Comparison of ENCODE assay signal across 10 mouse cellular contexts in the genomic region with DNA sequence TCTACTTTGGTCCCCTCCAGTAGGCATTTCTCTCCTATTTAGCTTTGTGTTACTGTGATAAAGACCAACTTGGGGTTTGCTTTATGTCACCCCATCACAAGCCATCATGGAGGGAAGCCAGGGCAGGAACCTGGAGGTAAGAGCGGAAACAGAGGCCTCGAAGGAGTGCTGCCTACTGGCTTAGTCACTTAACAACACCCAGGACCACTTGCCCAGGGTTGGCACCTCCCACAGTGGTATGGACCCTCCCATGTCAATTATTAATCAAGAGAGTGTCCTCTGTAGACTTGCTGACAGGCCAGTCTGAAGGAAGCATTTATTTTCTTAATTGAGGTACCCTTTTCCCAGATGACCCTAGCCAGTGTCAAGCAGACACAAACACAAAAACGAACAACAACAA. TPM values are rescaled to one million over a fixed set of nuclear protein-coding genes. Genes with fewer than 3 reads are reported as not detected.
A peak's percentile ranks its signal among the peaks of the same experiment; 100 is the strongest.
DNase-seq lines count a peak whose midpoint lies in the region; ATAC-seq and TF ChIP-seq lines count a peak whose summit lies in the region.
"Had no signal": no experiment of that assay in that cellular context is flagged by ENCODE, and none has a peak within 500 bp of the region (broad histone marks: within the 10 kb centered on the region; RNA-seq: fewer than 3 reads in every experiment).

No protein-coding gene starts in this region.

- H3K79me2 ChIP-seq in CH12.LX (replicated peaks; ENCODE audit: control insufficient read depth, extremely low read depth, insufficient read depth, poor library complexity, severe bottlenecking) (no peaks in the 10 kb centered on the region), MEL (ENCODE audit: control insufficient read depth, insufficient read depth, low read length, poor library complexity) (no peaks in the 10 kb centered on the region; the same call in 1 of the 2 replicates)

- DNase-seq in CH12.LX (ENCODE audit: extremely low read depth) (peak; percentile 40), MEL (ENCODE audit: low read depth, low spot score) (no peak)
- no peak for DNase-seq in liver, embryonic 13.5 days
- DNase-seq in spleen, adult 12 weeks (ENCODE audit: low spot score): no peak
- no peak for DNase-seq in spleen, postnatal 10 days (ENCODE audit: low spot score in 2 of 2)
- no peak for DNase-seq in thymus, postnatal 36 days
- DNase-seq in gastrocnemius, postnatal 10 days: no peak

- no peak for TF ChIP-seq RAD21 in CH12.LX (IDR thresholded peaks at IDR 0.05; ENCODE audit: low read depth, low read length)
- TF ChIP-seq RAD21 in MEL (IDR thresholded peaks at IDR 0.05; ENCODE audit: low read depth, low read length): no peak

- in situ Hi-C loops in CH12.LX (cut with MboI; ENCODE audit: low pct_ligation_motif_present, low pct_unique_long_range_greater_than_20kb, low sequenced_read_pairs): no loop called here

- H3K4me1 ChIP-seq in CH12.LX (ENCODE audit: control insufficient read depth in 1 of 2, insufficient read depth in 2 of 2): peaks cover 10 to 15% of the 10 kb centered on the region in 2 experiments
- peaks cover 8 to 14% of the 10 kb centered on the region in 2 experiments for H3K4me1 ChIP-seq in MEL (ENCODE audit: control insufficient read depth in 1 of 2, insufficient read depth in 2 of 2, low read length in 2 of 2)
- H3K4me1 ChIP-seq in hindbrain, embryonic 16.5 days (ENCODE audit: control insufficient read depth, insufficient read depth, low read depth, low read length): peaks cover 5% of the 10 kb centered on the region
- peaks cover 18% of the 10 kb centered on the region for H3K4me1 ChIP-seq in liver, embryonic 13.5 days (replicated peaks)

- no peak for ATAC-seq in hindbrain, embryonic 16.5 days
- ATAC-seq in liver, embryonic 13.5 days (ENCODE audit: low read depth): no peak

- 49% methylated on average over 3 of the region's 3 CpGs for WGBS in hindbrain, embryonic 16.5 days
- 58% methylated on average over 3 of the region's 3 CpGs for WGBS in liver, embryonic 13.5 days (ENCODE audit: insufficient replicate concordance)

- H3K27ac ChIP-seq in CH12.LX (ENCODE audit: insufficient read depth, low read depth) (peak overlapping the region; percentile 9; the same call in 1 of the 2 replicates), MEL (ENCODE audit: control insufficient read depth, low read depth, low read length) (peak overlapping the region; percentile 89; the same call in 1 of the 2 replicates)
- H3K27ac ChIP-seq in hindbrain, embryonic 16.5 days (ENCODE audit: low read depth, low read length): peak overlapping the region; percentile 95
- peak overlapping the region; percentile 90; the same call in 1 of the 2 replicates for H3K27ac ChIP-seq in liver, embryonic 13.5 days

- H3K9ac ChIP-seq in CH12.LX (ENCODE audit: insufficient read depth, low read depth) (peak overlapping the region; percentile 80), MEL (ENCODE audit: control insufficient read depth, low read depth, low read length, poor library complexity, severe bottlenecking) (peak overlapping the region; percentile 80)
- H3K9ac ChIP-seq in hindbrain, embryonic 16.5 days (ENCODE audit: low read depth, low read length): peak overlapping the region; percentile 84
- H3K9ac ChIP-seq in liver, embryonic 13.5 days: peak overlapping the region; percentile 79

- H3K27me3 ChIP-seq in CH12.LX (replicated peaks) (peaks cover 23% of the 10 kb centered on the region), MEL (ENCODE audit: control insufficient read depth in 1 of 2, insufficient read depth in 2 of 2, low read length in 2 of 2) (peaks cover 3 to 5% of the 10 kb centered on the region in 2 experiments; a peak in 2 of 4 replicates)
- no peaks in the 10 kb centered on the region for H3K27me3 ChIP-seq in hindbrain, embryonic 16.5 days (replicated peaks; ENCODE audit: control insufficient read depth, insufficient read depth, low read length)
- H3K27me3 ChIP-seq in liver, embryonic 13.5 days: peaks cover 9% of the 10 kb centered on the region; the same call in 1 of the 2 replicates

- TF ChIP-seq EP300 in CH12.LX (IDR thresholded peaks at IDR 0.05; ENCODE audit: low read length) (no peak), MEL (IDR thresholded peaks at IDR 0.05; ENCODE audit: low read depth in 1 of 2, low read length in 2 of 2) (no peak)

- TF ChIP-seq POLR2A in CH12.LX (IDR thresholded peaks at IDR 0.05; ENCODE audit: low read depth, low read length): no peak
- TF ChIP-seq POLR2A in MEL (IDR thresholded peaks at IDR 0.05; ENCODE audit: control insufficient read depth in 1 of 2, insufficient read depth in 1 of 2, low read depth in 1 of 2, low read length in 2 of 2, poor library complexity in 1 of 2): no peak

- dilution Hi-C loops in CH12.LX (cut with MboI; ENCODE audit: extremely low pct_ligation_motif_present, extremely low pct_unique_long_range_greater_than_20kb, low sequenced_read_pairs): no loop called here

- H3K4me2 ChIP-seq in CH12.LX (ENCODE audit: insufficient read depth, low read depth, poor library complexity, severe bottlenecking): peak overlapping the region; percentile 85
- H3K4me2 ChIP-seq in hindbrain, embryonic 16.5 days (ENCODE audit: low read length): peak overlapping the region; percentile 84
- H3K4me2 ChIP-seq in liver, embryonic 13.5 days: peak overlapping the region; percentile 79

- TF ChIP-seq CTCF in CH12.LX (conservative IDR thresholded peaks at IDR 0.05 in 1 of 2, IDR thresholded peaks at IDR 0.05 in 1 of 2; ENCODE audit: low read depth in 2 of 2, low read length in 2 of 2): no peak
- no peak for TF ChIP-seq CTCF in MEL (IDR thresholded peaks at IDR 0.05 in 2 of 3, conservative IDR thresholded peaks at IDR 0.05 in 1 of 3; ENCODE audit: control insufficient read depth in 1 of 3, insufficient read depth in 1 of 3, low read depth in 2 of 3, low read length in 3 of 3, poor library complexity in 1 of 3, severe bottlenecking in 1 of 3)

- no peaks in the 10 kb centered on the region for H3K9me3 ChIP-seq in CH12.LX (replicated peaks; ENCODE audit: low read length)
- no peaks in the 10 kb centered on the region for H3K9me3 ChIP-seq in MEL (replicated peaks; ENCODE audit: insufficient read depth, low read length)
- no peaks in the 10 kb centered on the region for H3K9me3 ChIP-seq in hindbrain, embryonic 16.5 days (ENCODE audit: control insufficient read depth, low read length)
- no peaks in the 10 kb centered on the region for H3K9me3 ChIP-seq in liver, embryonic 13.5 days (replicated peaks)

- H3K4me3 ChIP-seq in CH12.LX (replicated peaks in 1 of 3; ENCODE audit: low read depth in 2 of 3, low read length in 2 of 3, poor library complexity in 1 of 3) (peak overlapping the region; percentile 48 to 68 (median 61)), MEL (ENCODE audit: control insufficient read depth in 1 of 2, insufficient read depth in 1 of 2, low read depth in 2 of 2, low read length in 2 of 2) (peak overlapping the region; percentile 69 to 96)
- peak overlapping the region; percentile 70 for H3K4me3 ChIP-seq in hindbrain, embryonic 16.5 days (ENCODE audit: low read length)
- peak overlapping the region; percentile 84 for H3K4me3 ChIP-seq in liver, embryonic 13.5 days (replicated peaks)

- peaks cover 0 to 6% of the 10 kb centered on the region in 2 experiments for H3K36me3 ChIP-seq in CH12.LX (replicated peaks in 1 of 2; ENCODE audit: control insufficient read depth in 1 of 2, insufficient read depth in 1 of 2, low read length in 1 of 2)
- H3K36me3 ChIP-seq in MEL (ENCODE audit: control insufficient read depth in 1 of 2, insufficient read depth in 2 of 2, low read length in 2 of 2): peaks cover 0 to 9% of the 10 kb centered on the region in 2 experiments; a peak in 2 of 4 replicates
- H3K36me3 ChIP-seq in hindbrain, embryonic 16.5 days (ENCODE audit: control insufficient read depth, insufficient read depth, low read length): no peaks in the 10 kb centered on the region
- 0 out of 2 replicates have a peak, but pooled peaks cover 2% of the 10 kb centered on the region for H3K36me3 ChIP-seq in liver, embryonic 13.5 days

RNA-seq across cellular contexts. Expression of gene Pgap3, which starts 0.5 kb away (rescaled TPM):
- total RNA-seq in CH12.LX (2012; rRNA removed) (6.9 and 7.1 TPM in 2 replicates), CH12.LX (2014; rRNA removed) (2.4 and 3.3 TPM in 2 replicates), MEL (2012; rRNA removed) (5.9 and 7.4 TPM in 2 replicates)
- polyA plus RNA-seq in CH12.LX (2012; ENCODE audit: insufficient read length, low read depth) (6.5 and 7.1 TPM in 2 replicates), MEL (2012; ENCODE audit: insufficient read depth in 1 of 2, insufficient read length in 2 of 2, low read depth in 1 of 2, low replicate concordance in 2 of 2, missing spikeins in 1 of 2) (1 to 10 TPM in 1 of 2 experiments, not detected in 1; 8.4 TPM)
- polyA plus RNA-seq in hindbrain, embryonic 16.5 days (2015; fragmentation: Nextera tagmentation; extraction: Ambion mirVana): 8.2 and 9.3 TPM in 2 replicates
- polyA plus RNA-seq in liver, embryonic 13.5 days (2015; fragmentation: Nextera tagmentation; extraction: Ambion mirVana): 3.1 and 3.8 TPM in 2 replicates
- total RNA-seq in gastrocnemius, postnatal 10 days (2021): 1 to 10 TPM; 3.2 to 3.5 TPM

RNA-seq across cellular contexts. Expression of gene Erbb2, which starts 11.5 kb away (rescaled TPM):
- total RNA-seq in CH12.LX (2012; rRNA removed) (0.08 and 0.17 TPM in 2 replicates), CH12.LX (2014; rRNA removed) (not detected in 2 replicates), MEL (2012; rRNA removed) (not detected in 2 replicates)
- polyA plus RNA-seq in CH12.LX (2012; ENCODE audit: insufficient read length, low read depth) (0.06 TPM in 1 of 2 replicates, not detected in the other), MEL (2012; ENCODE audit: insufficient read depth in 1 of 2, insufficient read length in 2 of 2, low read depth in 1 of 2, low replicate concordance in 2 of 2, missing spikeins in 1 of 2) (not detected)
- polyA plus RNA-seq in hindbrain, embryonic 16.5 days (2015; fragmentation: Nextera tagmentation; extraction: Ambion mirVana): 6.6 and 10.0 TPM in 2 replicates
- 2.2 and 2.6 TPM in 2 replicates for polyA plus RNA-seq in liver, embryonic 13.5 days (2015; fragmentation: Nextera tagmentation; extraction: Ambion mirVana)
- 1 to 10 TPM; 7.2 to 8.7 TPM for total RNA-seq in gastrocnemius, postnatal 10 days (2021)
- total RNA-seq: common myeloid progenitor, adult 5-6 weeks had no signal

RNA-seq across cellular contexts. Expression of gene Pnmt, which starts 14.6 kb away (rescaled TPM):
- total RNA-seq in CH12.LX (2012; rRNA removed): not detected in 2 replicates
- not detected in 2 replicates for total RNA-seq in CH12.LX (2014; rRNA removed)
- polyA plus RNA-seq in CH12.LX (2012; ENCODE audit: insufficient read length, low read depth): not detected in 2 replicates
- not detected in 2 replicates for total RNA-seq in MEL (2012; rRNA removed)
- polyA plus RNA-seq in MEL (2012; ENCODE audit: insufficient read depth in 1 of 2, insufficient read length in 2 of 2, low read depth in 1 of 2, low replicate concordance in 2 of 2, missing spikeins in 1 of 2): not detected
- polyA plus RNA-seq in hindbrain, embryonic 16.5 days (2015; fragmentation: Nextera tagmentation; extraction: Ambion mirVana): 4.5 and 4.9 TPM in 2 replicates
- polyA plus RNA-seq in liver, embryonic 13.5 days (2015; fragmentation: Nextera tagmentation; extraction: Ambion mirVana): not detected in 2 replicates
- total RNA-seq in gastrocnemius, postnatal 10 days (2021): under 1 TPM; 0.28 to 0.77 TPM
- total RNA-seq: common myeloid progenitor, adult 5-6 weeks had no signal

RNA-seq across cellular contexts. Expression of gene Tcap, which starts 17.2 kb away (rescaled TPM):
- total RNA-seq in CH12.LX (2012; rRNA removed): 0.50 TPM in 1 of 2 replicates, not detected in the other
- total RNA-seq in CH12.LX (2014; rRNA removed): not detected in 2 replicates
- polyA plus RNA-seq in CH12.LX (2012; ENCODE audit: insufficient read length, low read depth): not detected in 2 replicates
- total RNA-seq in MEL (2012; rRNA removed): not detected in 2 replicates
- polyA plus RNA-seq in MEL (2012; ENCODE audit: insufficient read depth in 1 of 2, insufficient read length in 2 of 2, low read depth in 1 of 2, low replicate concordance in 2 of 2, missing spikeins in 1 of 2): under 1 TPM in 1 of 2 experiments, not detected in 1; 0.07 TPM
- 0.16 and 1.7 TPM in 2 replicates for polyA plus RNA-seq in hindbrain, embryonic 16.5 days (2015; fragmentation: Nextera tagmentation; extraction: Ambion mirVana)
- 0.15 and 0.59 TPM in 2 replicates for polyA plus RNA-seq in liver, embryonic 13.5 days (2015; fragmentation: Nextera tagmentation; extraction: Ambion mirVana)
- 100 to 1,000 TPM; 585 to 712 TPM for total RNA-seq in gastrocnemius, postnatal 10 days (2021)
- total RNA-seq: common myeloid progenitor, adult 5-6 weeks had no signal
- polyA plus RNA-seq: testis, adult 2 months had no signal

RNA-seq across cellular contexts. Expression of gene Mien1, which starts 38.0 kb away (rescaled TPM):
- 129 and 136 TPM in 2 replicates for total RNA-seq in CH12.LX (2012; rRNA removed)
- total RNA-seq in CH12.LX (2014; rRNA removed): 80.3 and 84.7 TPM in 2 replicates
- polyA plus RNA-seq in CH12.LX (2012; ENCODE audit: insufficient read length, low read depth): 94.6 and 109 TPM in 2 replicates
- 74.0 and 93.2 TPM in 2 replicates for total RNA-seq in MEL (2012; rRNA removed)
- 10 to 100 TPM in 1 of 2 experiments, not detected in 1; 71.6 TPM for polyA plus RNA-seq in MEL (2012; ENCODE audit: insufficient read depth in 1 of 2, insufficient read length in 2 of 2, low read depth in 1 of 2, low replicate concordance in 2 of 2, missing spikeins in 1 of 2)
- polyA plus RNA-seq in hindbrain, embryonic 16.5 days (2015; fragmentation: Nextera tagmentation; extraction: Ambion mirVana): 250 and 276 TPM in 2 replicates
- 66.8 and 72.0 TPM in 2 replicates for polyA plus RNA-seq in liver, embryonic 13.5 days (2015; fragmentation: Nextera tagmentation; extraction: Ambion mirVana)
- 10 to 100 TPM; 28.0 to 31.6 TPM for total RNA-seq in gastrocnemius, postnatal 10 days (2021)

Comparison
In these comparisons a context has a peak if more than half of its experiments do, and no peak if none do; other contexts are left out.
1. H3K27ac ChIP-seq: peak in every context shown above with its lines; median percentile 95 in hindbrain, embryonic 16.5 days; 90 in liver, embryonic 13.5 days; 89 in MEL; 9 in CH12.LX.